ENCODE assay signal across 13 mouse cellular contexts in the genomic region with DNA sequence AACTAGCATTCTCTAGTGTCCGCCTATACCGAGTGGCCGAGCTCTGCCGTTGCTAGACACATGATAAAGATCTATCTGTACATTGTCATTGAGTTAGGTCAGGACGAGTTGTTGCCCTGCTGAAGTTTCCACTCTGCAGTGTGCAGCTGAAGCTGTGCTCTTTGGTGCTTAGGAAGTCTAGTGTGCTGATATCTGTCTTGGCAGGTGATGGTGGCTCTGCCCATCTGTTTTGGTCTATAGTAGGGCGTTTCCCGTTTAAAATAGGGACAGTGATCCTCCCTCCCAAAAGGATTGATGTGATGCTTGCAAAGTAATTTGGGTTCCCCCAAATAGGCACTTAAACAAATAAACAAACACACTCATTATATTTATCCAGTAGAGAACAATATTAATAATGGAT.
DNase-seq lines count a peak whose midpoint lies in the region; ATAC-seq lines count a peak whose summit lies in the region.
"Had no signal": no experiment of that assay in that cellular context is flagged by ENCODE, and none has a peak within 500 bp of the region (broad histone marks: within the 10 kb centered on the region; RNA-seq: fewer than 3 reads in every experiment).

No protein-coding gene starts in this region.

- H3K4me1 ChIP-seq in liver, embryonic 13.5 days (replicated peaks) = peaks cover 32% of the 10 kb centered on the region
- H3K4me1 ChIP-seq in liver, embryonic 11.5 days (replicated peaks; ENCODE audit: control insufficient read depth, insufficient read depth, low read length) = peaks cover 19% of the 10 kb centered on the region

- no peaks in the 10 kb centered on the region for H3K27me3 ChIP-seq in liver, embryonic 13.5 days
- no peaks in the 10 kb centered on the region for H3K27me3 ChIP-seq in liver, embryonic 11.5 days (replicated peaks; ENCODE audit: control insufficient read depth, insufficient read depth, low read length)
- H3K27me3 ChIP-seq: CH12.LX; forebrain, embryonic 12.5 days; limb, embryonic 15.5 days had no signal

- 58% methylated on average over 7 of the region's 7 CpGs for WGBS in liver, embryonic 13.5 days (ENCODE audit: insufficient replicate concordance)
- 55% methylated on average over 7 of the region's 7 CpGs for WGBS in liver, embryonic 11.5 days

- H3K36me3 ChIP-seq in liver, embryonic 13.5 days = peaks cover 9% of the 10 kb centered on the region; the same call in 1 of the 2 replicates
- H3K36me3 ChIP-seq in liver, embryonic 11.5 days (ENCODE audit: control insufficient read depth, insufficient read depth, low read length) = peaks cover 2% of the 10 kb centered on the region; the same call in 1 of the 2 replicates
- H3K36me3 ChIP-seq: limb, embryonic 15.5 days had no signal

- no peak overlapping the region for H3K4me3 ChIP-seq in liver, embryonic 13.5 days (replicated peaks)
- H3K4me3 ChIP-seq in liver, embryonic 11.5 days (ENCODE audit: low read depth, low read length) = no peak overlapping the region
- H3K4me3 ChIP-seq: forebrain, embryonic 12.5 days; heart, adult 2 months; limb, embryonic 15.5 days had no signal

- H3K4me2 ChIP-seq in liver, embryonic 13.5 days = no peak overlapping the region
- H3K4me2 ChIP-seq in liver, embryonic 11.5 days = no peak overlapping the region
- H3K4me2 ChIP-seq: forebrain, embryonic 12.5 days; limb, embryonic 15.5 days; lung, embryonic 14.5 days had no signal

- no peaks in the 10 kb centered on the region for H3K9me3 ChIP-seq in liver, embryonic 13.5 days (replicated peaks)
- no peaks in the 10 kb centered on the region for H3K9me3 ChIP-seq in liver, embryonic 11.5 days (ENCODE audit: control insufficient read depth, low read length)
- H3K9me3 ChIP-seq: forebrain, embryonic 12.5 days; G1E; limb, embryonic 15.5 days had no signal

- no peak overlapping the region for H3K27ac ChIP-seq in liver, embryonic 13.5 days
- H3K27ac ChIP-seq in liver, embryonic 11.5 days (ENCODE audit: low read depth, low read length) = no peak overlapping the region
- H3K27ac ChIP-seq: forebrain, embryonic 12.5 days; heart, adult 2 months; limb, embryonic 15.5 days had no signal

- no peak for DNase-seq in liver, embryonic 13.5 days
- DNase-seq in liver, embryonic 11.5 days (ENCODE audit: low spot score) = no peak
- DNase-seq in retina, postnatal 1 day = peak; percentile 39
- DNase-seq in yolk sac, embryonic 10.5 days (ENCODE audit: low spot score) = no peak
- no peak for DNase-seq in testis, postnatal 10 days (ENCODE audit: low spot score)

- H3K9ac ChIP-seq in liver, embryonic 13.5 days = no peak overlapping the region
- no peak overlapping the region for H3K9ac ChIP-seq in liver, embryonic 11.5 days (ENCODE audit: low read depth, low read length)
- H3K9ac ChIP-seq: forebrain, embryonic 12.5 days; limb, embryonic 15.5 days; lung, embryonic 14.5 days had no signal

- ATAC-seq in liver, embryonic 13.5 days (ENCODE audit: low read depth) = peak; percentile 38; the same call in 1 of the 2 replicates
- ATAC-seq in liver, embryonic 11.5 days (replicated peaks; ENCODE audit: low FRiP score) = no peak; the same call in 1 of the 2 replicates
- peak; percentile 74 for ATAC-seq in erythroid progenitor cell, adult 5-6 weeks (replicated peaks; ENCODE audit: low FRiP score, poor library complexity, severe bottlenecking)
- peak; percentile 79 for ATAC-seq in megakaryocyte-erythroid progenitor cell, adult 5-6 weeks (replicated peaks; ENCODE audit: low FRiP score, low TSS enrichment, poor library complexity, severe bottlenecking)
